Mouse (Mus musculus) liver, embryonic 11.5 days (tissue): ENCODE measurements around the gene Ess2. TPM values are rescaled to one million over a fixed set of nuclear protein-coding genes. Genes with fewer than 3 reads are reported as not detected.

Experiments
- ATAC-seq: fragments of 200-750 bp; cut with Nextera tagmentation; replicated peaks from 2 replicates; pipeline ENCODE4 v1.8.0; 2017; ENCODE audit warnings: moderate number of reproducible peaks, mild to moderate bottlenecking, moderate TSS enrichment, moderate library complexity; ENCODE audit not compliant: low FRiP score
- DNase-seq: peaks from one replicate; pipeline ENCODE4 v3.0.0-alpha.2; 2017; ENCODE audit warnings: low spot score
- H3K27ac ChIP-seq: fragments of 300-500 bp; sonication (generic); 2 replicates; pipeline ENCODE4 v1.5.1; 2014; ENCODE audit warnings: mild to moderate bottlenecking, low read depth, low read length, control low read depth
- H3K27me3 ChIP-seq: fragments of 300-500 bp; sonication (generic); replicated peaks from 2 replicates; pipeline ENCODE4 v1.6.1; 2014; ENCODE audit warnings: low read length, mixed read lengths; ENCODE audit not compliant: control insufficient read depth, insufficient read depth
- H3K36me3 ChIP-seq: fragments of 300-500 bp; sonication (generic); 2 replicates; pipeline ENCODE4 v1.6.1; 2014; ENCODE audit warnings: mild to moderate bottlenecking, low read length, moderate library complexity, mixed read lengths; ENCODE audit not compliant: control insufficient read depth, insufficient read depth
- H3K4me1 ChIP-seq: fragments of 300-500 bp; sonication (generic); replicated peaks from 2 replicates; pipeline ENCODE4 v1.6.1; 2014; ENCODE audit warnings: low read length, mixed read lengths; ENCODE audit not compliant: control insufficient read depth, insufficient read depth
- H3K4me2 ChIP-seq: fragments of 300-500 bp; sonication (generic); 2 replicates; pipeline ENCODE4 v1.6.1; 2014; ENCODE audit warnings: mild to moderate bottlenecking, control low read depth, moderate library complexity
- H3K4me3 ChIP-seq: fragments of 300-500 bp; sonication (generic); 2 replicates; pipeline ENCODE4 v1.5.1; 2014; ENCODE audit warnings: low read depth, low read length, control low read depth
- H3K9ac ChIP-seq: fragments of 300-500 bp; sonication (generic); 2 replicates; pipeline ENCODE4 v1.6.1; 2014; ENCODE audit warnings: low read depth, low read length, control low read depth
- H3K9me3 ChIP-seq: fragments of 300-500 bp; sonication (generic); 2 replicates; pipeline ENCODE4 v1.6.1; 2016; ENCODE audit warnings: low read length, inconsistent platforms, mixed read lengths; ENCODE audit not compliant: control insufficient read depth
- WGBS: fragments of 180-500 bp; shearing (Covaris S2); extraction: QIAGEN DNeasy Blood & Tissue Kit; methylation state at CpG from one replicate; pipeline ENCODE4 v1.1.7; 2014; 5-methylcytosine and 5-hydroxymethylcytosine counted together
- polyA plus RNA-seq: library from polyadenylated mRNA; unstranded; fragments of >200 nt; fragmentation: Nextera tagmentation; extraction: Ambion mirVana; gene quantifications from 2 replicates; pipeline ENCODE4 v1.2.1, GENCODE M21; 2014

The Ess2 gene
- polyA plus RNA-seq, 1 experiment from 2014 or later: 26.4 TPM

- Histone ChIP-seq H3K4me1 (peaks cover 15% of the 10 kb centered on the region), H3K9ac (peak overlapping the region; percentile 88), H3K36me3 (peaks cover 13% of the 10 kb centered on the region), H3K27me3 (no peaks in the 10 kb centered on the region), H3K27ac (peak overlapping the region; percentile 98), H3K4me3 (peak overlapping the region; percentile 91), H3K9me3 (no peaks in the 10 kb centered on the region), H3K4me2 (peak overlapping the region; percentile 95)
- WGBS: under 1% methylated on average over 9 of the region's 9 CpGs
- ATAC-seq: peak; percentile 67
- peak; percentile 80 for DNase-seq
Measured at GRCm38 (mm10) chr16:17928627-17929104, 17.5 kb upstream of the Ess2 start.

GRCm38 (mm10) chr16:17928087-17928580, 17.0 kb upstream of the Ess2 start, which contains the start of gene Slc25a1:
Gene Slc25a1, minus strand, starts transcription at chr16:17928219.
- H3K4me1 ChIP-seq: peaks cover 19% of the 10 kb centered on the region
- peak within 1 kb of the TSS; percentile 98 for H3K27ac ChIP-seq
- under 1% methylated on average over 47 of the region's 47 CpGs for WGBS
- DNase-seq (peak; percentile 88), ATAC-seq (peak; percentile 84)
- peak within 1 kb of the TSS; percentile 95 for H3K4me2 ChIP-seq
- H3K9ac ChIP-seq: peak within 1 kb of the TSS; percentile 88
- peaks cover 13% of the 10 kb centered on the region for H3K36me3 ChIP-seq
- H3K9me3 ChIP-seq: no peaks in the 10 kb centered on the region
- H3K4me3 ChIP-seq: peak within 1 kb of the TSS; percentile 91
- no peaks in the 10 kb centered on the region for H3K27me3 ChIP-seq

GRCm38 (mm10) chr16:17927351-17928082, 16.4 kb upstream of the Ess2 start:
- H3K9ac ChIP-seq: peak overlapping the region; percentile 88
- peak; percentile 31 for ATAC-seq
- no peaks in the 10 kb centered on the region for H3K9me3 ChIP-seq
- H3K27ac ChIP-seq: peak overlapping the region; percentile 98
- under 1% methylated on average over 72 of the region's 72 CpGs for WGBS
- H3K4me3 ChIP-seq: peak overlapping the region; percentile 91
- no peaks in the 10 kb centered on the region for H3K27me3 ChIP-seq
- H3K4me2 ChIP-seq: peak overlapping the region; percentile 95
- no peak for DNase-seq
- H3K4me1 ChIP-seq: peaks cover 23% of the 10 kb centered on the region
- H3K36me3 ChIP-seq: peaks cover 13% of the 10 kb centered on the region

- Histone ChIP-seq H3K27me3 (peaks cover 9% of the 10 kb centered on the region), H3K9me3 (no peaks in the 10 kb centered on the region), H3K4me2 (peak overlapping the region; percentile 98), H3K4me1 (peaks cover 28% of the 10 kb centered on the region), H3K9ac (peak overlapping the region; percentile 96), H3K36me3 (peaks cover 13% of the 10 kb centered on the region), H3K27ac (peak overlapping the region; percentile 94), H3K4me3 (peak overlapping the region; percentile 88)
- ATAC-seq (no peak), DNase-seq (no peak)
- 1% methylated on average over 14 of the region's 14 CpGs for WGBS
Measured at GRCm38 (mm10) chr16:17922163-17922538, 11.0 kb upstream of the Ess2 start.

GRCm38 (mm10) chr16:17921325-17922162, 10.4 kb upstream of the Ess2 start:
- peak overlapping the region; percentile 94 for H3K27ac ChIP-seq
- H3K4me2 ChIP-seq: peak overlapping the region; percentile 98
- WGBS: 2% methylated on average over 47 of the region's 47 CpGs
- H3K27me3 ChIP-seq: peaks cover 14% of the 10 kb centered on the region
- peaks cover 13% of the 10 kb centered on the region for H3K36me3 ChIP-seq
- H3K4me1 ChIP-seq: peaks cover 23% of the 10 kb centered on the region
- peak; percentile 92 for DNase-seq
- peak; percentile 93 for ATAC-seq
- H3K4me3 ChIP-seq: peak overlapping the region; percentile 88
- H3K9me3 ChIP-seq: no peaks in the 10 kb centered on the region
- peak overlapping the region; percentile 96 for H3K9ac ChIP-seq

- no peak for ATAC-seq
- Histone ChIP-seq H3K4me1 (peaks cover 20% of the 10 kb centered on the region), H3K9me3 (no peaks in the 10 kb centered on the region), H3K27ac (peak overlapping the region; percentile 94; the same call in 1 of the 2 replicates), H3K4me3 (peak overlapping the region; percentile 88; the same call in 1 of the 2 replicates), H3K36me3 (peaks cover 6% of the 10 kb centered on the region; the same call in 1 of the 2 replicates), H3K27me3 (peaks cover 24% of the 10 kb centered on the region), H3K9ac (peak overlapping the region; percentile 30), H3K4me2 (peak overlapping the region; percentile 98)
- WGBS: 14% methylated on average over 20 of the region's 20 CpGs
- no peak for DNase-seq
Measured at GRCm38 (mm10) chr16:17920586-17920985, 9.4 kb upstream of the Ess2 start.

- 1% methylated on average over 106 of the region's 106 CpGs for WGBS
- H3K4me2 ChIP-seq: peak within 1 kb of the TSS; percentile 74
- H3K9me3 ChIP-seq: no peaks in the 10 kb centered on the region
- H3K27me3 ChIP-seq: peaks cover 55% of the 10 kb centered on the region
- no peak; the same call in 1 of the 2 replicates for ATAC-seq
- H3K27ac ChIP-seq: no peak within 1 kb of the TSS
- peaks cover 17% of the 10 kb centered on the region for H3K4me1 ChIP-seq
- H3K36me3 ChIP-seq: no peaks in the 10 kb centered on the region
- DNase-seq: no peak
- H3K4me3 ChIP-seq: peak within 1 kb of the TSS; percentile 52
- peak within 1 kb of the TSS; percentile 13 for H3K9ac ChIP-seq
Measured at GRCm38 (mm10) chr16:17914307-17915249, 3.4 kb upstream of the Ess2 start, which contains the start of gene Gsc2. Gene Gsc2, minus strand, starts transcription at chr16:17915059.
